Mouse (Mus musculus) kidney, embryonic 14.5 days (tissue): ENCODE results near the gene Kmt2a. TPM values are rescaled to one million over a fixed set of nuclear protein-coding genes. Genes with fewer than 3 reads are reported as not detected.

Experiments
- ATAC-seq: fragments of 200-750 bp; cut with Nextera tagmentation; 2 replicates; pipeline ENCODE4 v1.8.0; 2017; ENCODE audit warnings: moderate number of reproducible peaks, mild to moderate bottlenecking, moderate TSS enrichment, moderate library complexity; ENCODE audit not compliant: low FRiP score, low TSS enrichment
- H3K27ac ChIP-seq: fragments of 300-500 bp; sonication (generic); 2 replicates; pipeline ENCODE4 v1.5.1; 2014; ENCODE audit warnings: low read depth, mild to moderate bottlenecking, low read length, moderate library complexity, mixed read lengths
- H3K27me3 ChIP-seq: fragments of 300-500 bp; sonication (generic); 2 replicates; pipeline ENCODE4 v1.6.1; 2014; ENCODE audit warnings: mild to moderate bottlenecking, low read length; ENCODE audit not compliant: control insufficient read depth, insufficient read depth
- H3K36me3 ChIP-seq: fragments of 300-500 bp; sonication (generic); 2 replicates; pipeline ENCODE4 v1.6.1; 2014; ENCODE audit warnings: low read length, mixed read lengths; ENCODE audit not compliant: control insufficient read depth, insufficient read depth
- H3K4me1 ChIP-seq: fragments of 300-500 bp; sonication (generic); 2 replicates; pipeline ENCODE4 v1.6.1; 2014; ENCODE audit warnings: low read length, mixed read lengths; ENCODE audit not compliant: control insufficient read depth, insufficient read depth
- H3K4me2 ChIP-seq: fragments of 300-500 bp; sonication (generic); replicated peaks from 2 replicates; pipeline ENCODE4 v1.6.1; 2014; ENCODE audit warnings: low read depth, mild to moderate bottlenecking, low read length
- H3K4me3 ChIP-seq: fragments of 300-500 bp; sonication (generic); 2 replicates; pipeline ENCODE4 v1.5.1; 2014; ENCODE audit warnings: mild to moderate bottlenecking, low read length
- H3K9ac ChIP-seq: fragments of 300-500 bp; sonication (generic); 2 replicates; pipeline ENCODE4 v1.6.1; 2014; ENCODE audit warnings: low read depth, mild to moderate bottlenecking, low read length, moderate library complexity
- H3K9me3 ChIP-seq: fragments of 300-500 bp; sonication (generic); 2 replicates; pipeline ENCODE4 v1.6.1; 2016; ENCODE audit warnings: low read length; ENCODE audit not compliant: control insufficient read depth
- WGBS: fragments of 180-500 bp; shearing (Covaris S2); extraction: QIAGEN DNeasy Blood & Tissue Kit; methylation state at CpG from one replicate; pipeline ENCODE4 v1.1.7; 2014; 5-methylcytosine and 5-hydroxymethylcytosine counted together
- polyA plus RNA-seq: library from polyadenylated mRNA; unstranded; fragments of >200 nt; fragmentation: Nextera tagmentation; extraction: Ambion mirVana; gene quantifications from 2 replicates; pipeline ENCODE4 v1.2.1, GENCODE M21; 2014

The Kmt2a gene
- polyA plus RNA-seq, 1 experiment from 2014 or later, result 14.9 TPM

DNA sequence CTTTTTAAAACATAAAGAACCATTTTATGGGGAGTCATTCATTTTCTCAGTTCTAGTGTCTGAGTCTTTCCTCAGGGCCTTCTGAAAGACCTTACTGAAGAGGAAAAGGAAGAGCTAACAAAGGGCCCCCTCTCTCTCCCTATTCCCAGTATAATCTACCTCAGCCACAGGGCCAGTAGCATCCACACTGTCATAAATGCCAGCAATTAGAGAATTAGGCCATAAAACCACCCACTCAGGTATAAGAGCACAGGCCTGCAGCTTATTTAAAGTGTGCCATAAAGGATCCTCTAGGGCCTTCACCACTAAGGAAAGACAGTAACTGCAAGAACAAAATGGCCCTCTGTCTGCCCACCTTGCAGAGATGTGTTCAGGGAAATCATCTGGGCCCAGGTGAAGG, 6.9 kb downstream of the Kmt2a start:
- H3K9me3 ChIP-seq, result no peaks in the 10 kb centered on the region
- no peak for ATAC-seq
- H3K4me3 ChIP-seq, result no peak overlapping the region
- no peak overlapping the region for H3K27ac ChIP-seq
- H3K4me2 ChIP-seq, result no peak overlapping the region
- H3K27me3 ChIP-seq, result no peaks in the 10 kb centered on the region
- H3K36me3 ChIP-seq, result no peaks in the 10 kb centered on the region; the same call in 1 of the 2 replicates
- H3K4me1 ChIP-seq, result peaks cover 35% of the 10 kb centered on the region
- H3K9ac ChIP-seq, result no peak overlapping the region

DNA sequence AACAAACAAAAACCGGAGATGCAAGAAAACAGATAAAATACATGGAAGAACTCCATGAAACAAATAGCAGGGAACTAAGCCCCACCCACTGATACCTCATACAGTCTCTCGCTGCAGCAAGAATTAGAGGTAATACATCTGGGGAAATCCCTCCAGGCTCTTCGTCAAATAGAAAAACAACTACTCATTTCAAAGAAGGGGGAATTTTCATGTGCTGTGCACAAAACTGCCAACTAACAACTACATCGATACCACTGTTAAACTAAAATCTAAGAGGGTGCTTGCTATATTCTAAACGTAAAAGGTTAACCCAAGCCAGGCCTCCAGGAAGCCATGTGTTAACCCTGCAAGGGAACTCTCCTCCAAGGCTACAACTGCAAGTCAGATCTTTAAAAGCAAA, 7.4 kb downstream of the Kmt2a start:
- Histone ChIP-seq H3K27ac (no peak overlapping the region), H3K9me3 (no peaks in the 10 kb centered on the region)
- 46% methylated on average over 5 of the region's 5 CpGs for WGBS

DNA sequence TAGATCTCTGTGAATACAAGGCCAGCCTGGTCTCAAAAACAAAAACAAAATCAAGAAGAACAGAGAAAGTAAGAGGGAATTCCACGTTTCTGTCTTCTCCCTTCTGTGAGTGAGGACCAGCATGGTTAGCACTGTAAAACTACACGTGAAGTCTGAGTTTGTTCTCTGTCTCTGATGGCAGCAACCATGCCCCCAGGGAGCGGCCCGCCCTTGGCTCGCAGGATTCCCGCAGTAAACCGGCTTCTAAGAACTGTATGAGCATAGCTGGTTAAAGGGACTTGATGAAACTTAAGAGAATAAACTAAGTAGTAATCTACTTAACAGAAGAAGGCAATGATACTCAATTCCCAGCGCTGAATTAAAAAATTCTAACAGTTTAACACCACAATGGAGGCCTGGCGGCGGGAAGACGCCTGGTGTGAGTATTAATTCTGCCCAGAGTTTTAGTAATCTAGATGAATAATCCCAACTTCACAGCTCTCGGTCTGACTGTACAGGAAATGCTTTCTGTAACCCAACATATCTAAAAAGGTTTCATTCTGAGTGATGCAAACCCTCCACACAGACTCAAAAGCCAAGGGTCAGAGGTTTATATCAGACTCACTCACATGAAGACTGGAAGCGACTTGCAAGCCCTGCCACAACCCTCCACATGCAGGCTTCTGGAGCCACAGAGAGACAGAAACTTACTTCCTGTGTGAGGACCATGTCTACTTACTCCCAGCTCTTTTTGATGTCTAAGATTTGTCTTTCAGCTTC, 12.6 kb downstream of the Kmt2a start:
- no peak overlapping the region for H3K27ac ChIP-seq
- WGBS, result 83% methylated on average over 13 of the region's 13 CpGs
- H3K9ac ChIP-seq, result no peak overlapping the region
- no peaks in the 10 kb centered on the region for H3K27me3 ChIP-seq
- H3K4me1 ChIP-seq, result peaks cover 14% of the 10 kb centered on the region; the same call in 1 of the 2 replicates
- H3K4me2 ChIP-seq, result no peak overlapping the region
- peaks cover 23% of the 10 kb centered on the region for H3K36me3 ChIP-seq
- H3K4me3 ChIP-seq, result no peak overlapping the region
- no peak for ATAC-seq
- H3K9me3 ChIP-seq, result no peaks in the 10 kb centered on the region

More for the DNA sequence above, 7.4 kb downstream of the Kmt2a start:
- Histone ChIP-seq H3K36me3 (no peaks in the 10 kb centered on the region; the same call in 1 of the 2 replicates), H3K4me2 (no peak overlapping the region), H3K9ac (no peak overlapping the region), H3K27me3 (no peaks in the 10 kb centered on the region), H3K4me1 (peaks cover 31% of the 10 kb centered on the region), H3K4me3 (no peak overlapping the region)
- no peak for ATAC-seq

DNA sequence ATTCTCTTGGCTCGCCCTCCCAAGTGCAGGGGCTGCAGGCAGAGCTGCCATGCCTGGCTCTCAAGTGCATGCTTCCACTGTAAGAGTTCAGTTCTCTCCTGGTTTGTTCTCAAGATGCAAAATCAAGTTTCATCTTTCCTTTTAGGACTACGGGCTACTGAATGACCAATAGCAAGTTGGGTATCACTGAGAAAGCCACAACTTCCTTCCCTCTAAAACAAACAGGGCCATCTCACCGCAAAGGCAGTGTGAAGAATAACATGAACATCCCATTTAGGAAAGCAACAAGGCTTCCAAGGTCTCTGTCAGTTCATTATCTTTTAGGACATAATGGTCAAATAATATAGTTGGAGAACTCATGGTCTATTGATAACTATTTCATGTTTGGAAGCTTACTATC, 13.4 kb downstream of the Kmt2a start:
- 0 out of 2 replicates have a peak, but pooled peaks cover 11% of the 10 kb centered on the region for H3K4me1 ChIP-seq
- peaks cover 23% of the 10 kb centered on the region for H3K36me3 ChIP-seq
- no peak overlapping the region for H3K9ac ChIP-seq
- no peak overlapping the region for H3K27ac ChIP-seq
- H3K9me3 ChIP-seq, result no peaks in the 10 kb centered on the region
- H3K4me2 ChIP-seq, result no peak overlapping the region
- no peak overlapping the region for H3K4me3 ChIP-seq
- ATAC-seq, result no peak
- no peaks in the 10 kb centered on the region for H3K27me3 ChIP-seq
- 84% methylated on average over 3 of the region's 3 CpGs for WGBS

DNA sequence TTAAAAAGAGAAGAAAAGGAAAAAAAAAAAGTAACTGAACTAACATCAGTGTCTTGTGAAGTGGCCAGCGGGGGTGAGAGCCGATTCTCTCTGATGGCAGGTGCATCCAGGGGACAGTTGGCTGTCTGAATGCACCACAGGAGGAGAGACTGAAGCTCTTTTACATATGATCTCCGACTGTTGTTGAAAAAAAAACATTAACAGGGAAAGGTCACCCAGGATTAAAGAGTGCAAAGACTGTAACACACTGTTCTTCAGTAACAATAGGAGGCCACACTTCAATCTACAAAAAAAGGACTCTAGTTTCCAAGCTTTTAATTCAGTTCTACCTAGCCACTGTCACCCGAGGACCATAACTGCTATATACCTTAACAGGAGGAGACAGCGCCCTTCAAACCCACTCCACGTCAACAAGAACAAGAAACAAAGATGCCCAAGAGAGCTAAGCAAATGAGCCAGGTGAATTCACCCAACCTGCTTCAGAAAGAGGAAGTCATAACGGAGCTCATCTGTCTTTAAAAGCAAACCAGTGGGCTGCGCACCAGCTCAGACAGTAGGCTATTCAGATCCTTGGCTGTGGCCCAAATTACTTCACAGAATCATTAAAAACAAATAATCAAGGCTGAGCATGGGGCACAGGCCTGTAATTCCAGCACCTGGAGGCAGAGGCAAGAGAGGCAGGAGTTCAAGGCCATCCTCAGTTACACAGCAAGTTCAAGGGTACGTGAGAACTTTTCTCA, 14.4 kb downstream of the Kmt2a start:
- Histone ChIP-seq H3K9ac (no peak overlapping the region), H3K4me2 (no peak overlapping the region), H3K9me3 (peaks cover under 1% of the 10 kb centered on the region; the same call in 1 of the 2 replicates), H3K4me3 (no peak overlapping the region), H3K4me1 (0 out of 2 replicates have a peak, but pooled peaks cover 11% of the 10 kb centered on the region), H3K27me3 (no peaks in the 10 kb centered on the region), H3K36me3 (peaks cover 27% of the 10 kb centered on the region), H3K27ac (no peak overlapping the region)
- WGBS, result 69% methylated on average over 9 of the region's 9 CpGs
- ATAC-seq, result no peak

DNA sequence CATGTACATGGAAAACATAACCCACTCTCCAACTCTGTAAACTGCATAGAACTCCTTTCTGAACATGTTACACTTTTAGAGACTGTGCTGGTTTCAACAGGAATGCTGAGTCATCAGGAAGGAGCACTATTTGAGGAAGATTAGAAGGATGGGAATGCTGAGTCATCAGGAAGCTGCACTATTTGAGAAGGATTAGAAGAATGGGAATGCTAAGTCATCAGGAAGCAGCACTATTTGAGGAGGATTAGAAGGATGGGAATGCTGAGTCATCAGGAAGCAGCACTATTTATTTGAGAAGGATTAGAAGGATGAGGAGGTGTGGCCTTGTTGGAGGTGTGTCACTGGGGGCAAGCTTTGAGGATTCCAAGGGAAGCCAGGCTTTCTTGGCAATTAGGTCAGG, 20.0 kb downstream of the Kmt2a start:
- no peak overlapping the region for H3K27ac ChIP-seq
- H3K4me2 ChIP-seq, result no peak overlapping the region
- no peaks in the 10 kb centered on the region for H3K27me3 ChIP-seq
- H3K4me3 ChIP-seq, result no peak overlapping the region
- no peak for ATAC-seq
- H3K9me3 ChIP-seq, result peaks cover 7% of the 10 kb centered on the region; the same call in 1 of the 2 replicates
- H3K4me1 ChIP-seq, result no peaks in the 10 kb centered on the region
- peaks cover 42% of the 10 kb centered on the region for H3K36me3 ChIP-seq
- no peak overlapping the region for H3K9ac ChIP-seq

DNA sequence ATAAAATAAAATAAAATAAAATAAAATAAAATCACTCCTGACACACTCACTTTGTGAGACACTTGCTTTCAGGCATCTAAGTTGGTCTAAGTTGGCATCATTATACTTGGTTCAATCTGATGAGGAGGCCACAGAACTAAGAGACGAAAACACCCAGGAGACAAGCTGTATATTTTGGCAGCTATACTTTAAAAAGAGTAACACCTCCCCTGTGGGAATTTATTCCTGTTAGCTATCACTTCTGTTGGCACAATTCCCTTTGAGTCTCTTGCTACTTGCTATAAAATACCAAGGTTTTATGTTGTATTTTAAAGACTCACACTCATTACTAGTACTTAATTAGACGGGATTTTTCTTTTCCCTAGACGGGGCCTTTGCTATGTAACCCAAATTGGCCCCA, 22.4 kb downstream of the Kmt2a start:
- Histone ChIP-seq H3K4me3 (no peak overlapping the region), H3K27me3 (no peaks in the 10 kb centered on the region), H3K9me3 (peaks cover 7% of the 10 kb centered on the region; the same call in 1 of the 2 replicates), H3K4me1 (no peaks in the 10 kb centered on the region), H3K4me2 (no peak overlapping the region), H3K36me3 (peaks cover 23% of the 10 kb centered on the region), H3K9ac (no peak overlapping the region), H3K27ac (no peak overlapping the region)
- ATAC-seq, result no peak
- 88% methylated on average over 3 of the region's 3 CpGs for WGBS

DNA sequence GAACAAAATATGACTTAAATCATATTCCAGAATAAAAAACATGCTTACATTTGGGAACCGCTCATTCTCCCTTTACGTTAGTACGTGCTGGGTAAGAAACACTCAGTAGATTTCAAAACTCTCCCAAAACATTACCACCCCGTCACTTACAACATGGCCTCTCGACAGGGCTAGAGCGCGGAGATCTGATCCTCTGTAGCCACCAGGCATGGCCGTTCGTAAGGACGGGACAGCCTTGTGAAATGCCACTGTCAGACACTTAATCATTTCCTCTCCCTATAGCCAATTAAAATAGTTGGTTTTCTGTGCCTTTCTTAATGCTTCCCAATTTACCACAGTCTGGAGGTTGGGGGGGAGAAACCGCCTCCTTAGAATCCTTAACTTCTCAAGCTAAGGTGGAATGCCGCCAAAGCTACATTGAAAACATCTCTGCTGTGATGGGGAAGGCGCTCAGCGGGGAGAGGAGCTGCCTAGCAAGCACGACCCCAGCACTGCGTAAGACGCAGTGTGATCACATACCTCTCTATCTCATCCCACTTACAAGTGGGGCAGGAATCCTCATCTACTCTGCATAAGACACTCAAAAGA, 23.6 kb downstream of the Kmt2a start:
- no peak overlapping the region for H3K4me2 ChIP-seq
- H3K4me3 ChIP-seq, result no peak overlapping the region
- H3K27ac ChIP-seq, result no peak overlapping the region
- WGBS, result 82% methylated on average over 17 of the region's 17 CpGs
- no peaks in the 10 kb centered on the region for H3K27me3 ChIP-seq
- ATAC-seq, result no peak
- H3K9ac ChIP-seq, result no peak overlapping the region
- H3K4me1 ChIP-seq, result no peaks in the 10 kb centered on the region
- peaks cover 27% of the 10 kb centered on the region for H3K36me3 ChIP-seq
- H3K9me3 ChIP-seq, result peaks cover 7% of the 10 kb centered on the region; the same call in 1 of the 2 replicates

DNA sequence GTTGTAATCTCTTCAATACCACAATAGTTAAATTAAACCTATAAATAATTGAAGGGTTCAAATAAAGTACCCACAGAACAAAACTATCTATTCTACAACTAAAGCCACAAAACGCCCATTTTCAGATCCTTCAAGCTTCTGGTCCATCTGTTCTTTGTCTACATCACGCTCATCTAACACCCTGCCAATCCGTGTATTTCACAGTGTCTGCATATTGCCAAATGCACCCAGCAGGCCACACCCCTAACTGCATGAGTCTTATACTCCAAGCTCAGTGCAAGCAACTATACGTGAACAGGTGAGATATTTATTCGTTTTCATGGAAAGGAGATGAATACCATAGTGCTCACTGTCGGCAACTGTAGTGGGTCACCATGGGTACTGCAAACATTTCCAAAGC, 25.9 kb downstream of the Kmt2a start:
- no peaks in the 10 kb centered on the region for H3K4me1 ChIP-seq
- H3K4me2 ChIP-seq, result no peak overlapping the region
- WGBS, result 85% methylated on average over 6 of the region's 6 CpGs
- H3K27ac ChIP-seq, result no peak overlapping the region
- H3K9ac ChIP-seq, result no peak overlapping the region
- no peaks in the 10 kb centered on the region for H3K9me3 ChIP-seq
- no peak overlapping the region for H3K4me3 ChIP-seq
- H3K36me3 ChIP-seq, result peaks cover 26% of the 10 kb centered on the region
- no peaks in the 10 kb centered on the region for H3K27me3 ChIP-seq
- ATAC-seq, result no peak
